Mouse (Mus musculus): ENCODE results near the gene Dbi.

- no peak for TF ChIP-seq ZC3H11A (IDR thresholded peaks at IDR 0.05; ENCODE audit: low read depth, low read length)
- no peak for TF ChIP-seq ZMIZ1 (IDR thresholded peaks at IDR 0.05; ENCODE audit: low read depth, low read length)
- no peak for TF ChIP-seq GABPA (IDR thresholded peaks at IDR 0.05; ENCODE audit: low read depth, low read length)
- no peak for TF ChIP-seq CTCF (IDR thresholded peaks at IDR 0.05 in 2 of 3, conservative IDR thresholded peaks at IDR 0.05 in 1 of 3; ENCODE audit: control insufficient read depth in 1 of 3, insufficient read depth in 1 of 3, low read depth in 2 of 3, low read length in 3 of 3, poor library complexity in 1 of 3, severe bottlenecking in 1 of 3)
- no peak for TF ChIP-seq MEF2A (IDR thresholded peaks at IDR 0.05; ENCODE audit: extremely low read depth, insufficient replicate concordance, low read depth, low read length, poor library complexity, severe bottlenecking)
- no peak for TF ChIP-seq POLR2A (IDR thresholded peaks at IDR 0.05; ENCODE audit: control insufficient read depth in 1 of 2, insufficient read depth in 1 of 2, low read depth in 1 of 2, low read length in 2 of 2, poor library complexity in 1 of 2)
These were observed 21.4 kb downstream of the Dbi start for GRCm38 (mm10) chr1:120099483-120099882.
